Mouse (Mus musculus): Measurements from ENCODE around the gene Gnas. TPM values are rescaled to one million over a fixed set of nuclear protein-coding genes. Genes with fewer than 3 reads are reported as not detected.
"Not testable (repeated sequence)": the region's sequence is repeated elsewhere in the genome, so short reads cannot be mapped to it uniquely, and the experiment has no call there.

Gnas gene
- polyA plus RNA-seq, 1 experiment: 173 TPM

GRCm38 (mm10) chr2:174302526-174302925 lies 18.4 kb downstream of the Gnas start:
- no peak overlapping the region for H3K27ac ChIP-seq (ENCODE audit: control insufficient read depth, insufficient read depth, low read depth, low read length, poor library complexity)
- no peaks in the 10 kb centered on the region for H3K4me1 ChIP-seq (ENCODE audit: control insufficient read depth, insufficient read depth, low read length)
- no peak overlapping the region for H3K4me3 ChIP-seq (replicated peaks; ENCODE audit: control insufficient read depth, low read depth, low read length)
- 77% methylated on average over 6 of the region's 6 CpGs for WGBS
- TF ChIP-seq CTCF (IDR thresholded peaks at IDR 0.05; ENCODE audit: control insufficient read depth, insufficient read depth, low read length) (no peak), POLR2A (IDR thresholded peaks at IDR 0.05; ENCODE audit: borderline replicate concordance, control insufficient read depth, low read depth, low read length) (no peak)

GRCm38 (mm10) chr2:174305646-174306045 lies 21.5 kb downstream of the Gnas start:
- 70% methylated on average over 5 of the region's 5 CpGs for WGBS
- Histone ChIP-seq H3K4me3 (replicated peaks; ENCODE audit: control insufficient read depth, low read depth, low read length) (no peak overlapping the region), H3K4me1 (ENCODE audit: control insufficient read depth, insufficient read depth, low read length) (no peaks in the 10 kb centered on the region), H3K27ac (ENCODE audit: control insufficient read depth, insufficient read depth, low read depth, low read length, poor library complexity) (no peak overlapping the region)
- TF ChIP-seq POLR2A (IDR thresholded peaks at IDR 0.05; ENCODE audit: borderline replicate concordance, control insufficient read depth, low read depth, low read length): no peak
- TF ChIP-seq CTCF (IDR thresholded peaks at IDR 0.05; ENCODE audit: control insufficient read depth, insufficient read depth, low read length): no peak

DNA sequence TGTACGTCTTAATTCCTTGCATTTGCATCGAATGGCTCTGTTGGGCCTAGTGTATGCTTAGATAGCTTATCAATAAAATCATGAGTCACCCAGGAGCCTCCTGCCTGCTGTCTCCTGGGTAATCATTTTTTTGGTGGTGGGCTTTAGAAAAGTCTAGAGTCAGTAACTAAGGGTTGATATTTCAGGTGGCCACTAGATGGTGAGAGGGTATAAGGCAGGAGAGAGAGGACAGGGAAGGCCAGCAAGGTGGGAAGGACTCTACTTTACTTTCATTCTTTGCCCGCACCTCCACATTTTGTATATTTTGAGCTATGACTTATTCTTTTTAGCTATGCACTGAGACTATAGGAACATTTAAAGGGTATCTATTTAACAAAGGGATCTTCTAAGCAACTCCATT lies 23.8 kb downstream of the Gnas start:
- TF ChIP-seq POLR2A (IDR thresholded peaks at IDR 0.05; ENCODE audit: borderline replicate concordance, control insufficient read depth, low read depth, low read length): no peak
- TF ChIP-seq CTCF (IDR thresholded peaks at IDR 0.05; ENCODE audit: control insufficient read depth, insufficient read depth, low read length): no peak
- WGBS: 73% methylated on average over 3 of the region's 3 CpGs
- Histone ChIP-seq H3K4me3 (replicated peaks; ENCODE audit: control insufficient read depth, low read depth, low read length) (no peak overlapping the region), H3K27ac (ENCODE audit: control insufficient read depth, insufficient read depth, low read depth, low read length, poor library complexity) (no peak overlapping the region), H3K4me1 (ENCODE audit: control insufficient read depth, insufficient read depth, low read length) (no peaks in the 10 kb centered on the region)

GRCm38 (mm10) chr2:174310913-174311514 lies 26.9 kb downstream of the Gnas start:
- Histone ChIP-seq H3K4me1 (ENCODE audit: control insufficient read depth, insufficient read depth, low read length) (no peaks in the 10 kb centered on the region), H3K27ac (ENCODE audit: control insufficient read depth, insufficient read depth, low read depth, low read length, poor library complexity) (no peak overlapping the region), H3K4me3 (replicated peaks; ENCODE audit: control insufficient read depth, low read depth, low read length) (no peak overlapping the region)
- TF ChIP-seq CTCF (IDR thresholded peaks at IDR 0.05; ENCODE audit: control insufficient read depth, insufficient read depth, low read length) (peak; percentile 46), POLR2A (IDR thresholded peaks at IDR 0.05; ENCODE audit: borderline replicate concordance, control insufficient read depth, low read depth, low read length) (no peak)
- WGBS: 13% methylated on average over 7 of the region's 7 CpGs

DNA sequence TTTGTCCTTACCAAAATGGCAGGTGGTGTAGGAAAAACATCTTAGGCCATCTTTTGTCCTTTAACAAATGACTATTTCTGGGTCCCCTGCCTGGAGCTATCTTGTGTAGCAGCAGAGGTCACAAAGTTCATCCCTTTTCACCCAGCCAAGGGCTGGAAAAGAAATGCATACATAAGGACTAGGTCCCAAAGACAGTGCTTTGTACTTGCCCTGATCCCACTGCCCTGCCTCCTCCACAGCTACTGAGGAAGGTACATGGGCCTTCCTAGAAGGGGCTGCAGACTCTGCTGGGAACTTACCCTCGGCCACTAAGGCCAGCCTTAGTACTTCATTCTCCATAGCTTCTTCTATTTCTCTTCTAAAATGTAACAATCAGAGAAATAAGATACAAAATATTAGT lies 27.5 kb downstream of the Gnas start:
- 87% methylated on average over 1 of the region's 1 CpGs for WGBS
- no peak for TF ChIP-seq POLR2A (IDR thresholded peaks at IDR 0.05; ENCODE audit: borderline replicate concordance, control insufficient read depth, low read depth, low read length)
- no peak for TF ChIP-seq CTCF (IDR thresholded peaks at IDR 0.05; ENCODE audit: control insufficient read depth, insufficient read depth, low read length)
- Histone ChIP-seq H3K27ac (ENCODE audit: control insufficient read depth, insufficient read depth, low read depth, low read length, poor library complexity) (no peak overlapping the region), H3K4me3 (replicated peaks; ENCODE audit: control insufficient read depth, low read depth, low read length) (no peak overlapping the region), H3K4me1 (ENCODE audit: control insufficient read depth, insufficient read depth, low read length) (no peaks in the 10 kb centered on the region)

DNA sequence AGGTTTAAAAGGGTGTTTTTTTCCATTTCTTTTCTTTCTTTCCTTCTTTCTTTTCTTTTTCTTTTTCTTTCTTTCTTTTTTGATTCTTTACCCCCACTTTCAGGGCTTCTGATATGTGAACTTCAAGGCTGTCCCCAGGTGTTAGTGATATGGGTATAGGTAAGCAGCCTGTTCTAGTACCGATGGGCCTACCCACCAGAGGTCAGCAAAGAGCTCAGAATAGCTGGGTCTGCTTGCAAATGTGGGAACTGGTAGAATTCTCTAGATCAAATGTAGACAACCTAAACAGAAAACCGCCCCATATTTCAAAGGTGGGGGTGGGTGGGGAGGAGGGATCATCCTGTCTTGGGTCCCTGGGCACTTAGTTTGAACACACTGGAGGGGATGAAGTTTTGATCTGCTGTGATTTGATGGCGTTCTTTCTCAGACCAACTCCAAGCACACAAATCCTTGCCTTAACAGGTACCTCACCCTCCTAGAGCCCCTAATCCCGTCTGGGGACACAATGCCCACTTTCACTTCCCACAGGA lies 28.1 kb downstream of the Gnas start:
- Histone ChIP-seq H3K4me3 (replicated peaks; ENCODE audit: control insufficient read depth, low read depth, low read length) (no peak overlapping the region), H3K4me1 (ENCODE audit: control insufficient read depth, insufficient read depth, low read length) (no peaks in the 10 kb centered on the region), H3K27ac (ENCODE audit: control insufficient read depth, insufficient read depth, low read depth, low read length, poor library complexity) (no peak overlapping the region)
- TF ChIP-seq POLR2A (IDR thresholded peaks at IDR 0.05; ENCODE audit: borderline replicate concordance, control insufficient read depth, low read depth, low read length): no peak
- TF ChIP-seq CTCF (IDR thresholded peaks at IDR 0.05; ENCODE audit: control insufficient read depth, insufficient read depth, low read length): peak; percentile 66
- 22% methylated on average over 4 of the region's 4 CpGs for WGBS

- TF ChIP-seq CTCF (IDR thresholded peaks at IDR 0.05; ENCODE audit: control insufficient read depth, insufficient read depth, low read length) (no peak), POLR2A (IDR thresholded peaks at IDR 0.05; ENCODE audit: borderline replicate concordance, control insufficient read depth, low read depth, low read length) (no peak)
- 74% methylated on average over 2 of the region's 2 CpGs for WGBS
Observed at GRCm38 (mm10) chr2:174312661-174313060, 28.5 kb downstream of the Gnas start.

DNA sequence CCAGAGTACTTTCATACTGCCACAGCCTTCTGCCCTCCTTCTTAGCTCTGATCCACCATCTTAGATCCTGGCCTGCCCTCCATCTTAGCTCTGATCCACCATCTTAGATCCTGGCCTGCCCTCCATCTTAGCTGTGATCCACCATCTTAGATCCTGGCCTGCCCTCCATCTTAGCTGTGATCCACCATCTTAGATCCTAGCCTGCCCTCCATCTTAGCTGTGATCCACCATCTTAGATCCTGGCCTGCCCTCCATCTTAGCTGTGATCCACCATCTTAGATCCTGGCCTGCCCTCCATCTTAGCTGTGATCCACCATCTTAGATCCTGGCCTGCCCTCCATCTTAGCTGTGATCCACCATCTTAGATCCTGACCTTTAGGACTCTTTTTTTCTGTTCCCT lies 31.3 kb downstream of the Gnas start:
- H3K4me3 ChIP-seq (replicated peaks; ENCODE audit: control insufficient read depth, low read depth, low read length); H3K27ac ChIP-seq (ENCODE audit: control insufficient read depth, insufficient read depth, low read depth, low read length, poor library complexity); H3K4me1 ChIP-seq (ENCODE audit: control insufficient read depth, insufficient read depth, low read length): not testable (repeated sequence)

More at GRCm38 (mm10) chr2:174312661-174313060, 28.5 kb downstream of the Gnas start:
- H3K4me1 ChIP-seq (ENCODE audit: control insufficient read depth, insufficient read depth, low read length): no peaks in the 10 kb centered on the region
- no peak overlapping the region for H3K4me3 ChIP-seq (replicated peaks; ENCODE audit: control insufficient read depth, low read depth, low read length)
- no peak overlapping the region for H3K27ac ChIP-seq (ENCODE audit: control insufficient read depth, insufficient read depth, low read depth, low read length, poor library complexity)

- H3K27ac ChIP-seq (ENCODE audit: control insufficient read depth, insufficient read depth, low read depth, low read length, poor library complexity): no peak overlapping the region
- TF ChIP-seq POLR2A (IDR thresholded peaks at IDR 0.05; ENCODE audit: borderline replicate concordance, control insufficient read depth, low read depth, low read length): no peak
- TF ChIP-seq CTCF (IDR thresholded peaks at IDR 0.05; ENCODE audit: control insufficient read depth, insufficient read depth, low read length): no peak
- WGBS: 80% methylated on average over 9 of the region's 9 CpGs
- no peaks in the 10 kb centered on the region for H3K4me1 ChIP-seq (ENCODE audit: control insufficient read depth, insufficient read depth, low read length)
- H3K4me3 ChIP-seq (replicated peaks; ENCODE audit: control insufficient read depth, low read depth, low read length): no peak overlapping the region
Observed at GRCm38 (mm10) chr2:174316661-174317060, 32.5 kb downstream of the Gnas start.
